Mouse (Mus musculus) lung, adult 2 months (tissue): Measurements from ENCODE around the gene Hist1h2br.

Experiments used
- CTCF ChIP-seq: fragments of 200-500 bp; IDR thresholded peaks from 2 replicates; pipeline ENCODE4 v1.5.1; 2011; ENCODE audit warnings: mild to moderate bottlenecking, low read length, control low read depth; ENCODE audit not compliant: insufficient read depth
- POLR2A ChIP-seq: fragments of 200-500 bp; IDR thresholded peaks from 2 replicates; pipeline ENCODE4 v1.6.1; 2011; ENCODE audit warnings: low read depth, mild to moderate bottlenecking, control low read depth, low read length, borderline replicate concordance; ENCODE audit errors: extremely low read depth

- TF ChIP-seq CTCF, result no peak
- TF ChIP-seq POLR2A, result no peak
These were observed 18.8 kb downstream of the Hist1h2br start for GRCm38 (mm10) chr13:21852215-21852945.
